Mouse (Mus musculus): ENCODE data around the gene Slc7a1. TPM values are rescaled to one million over a fixed set of nuclear protein-coding genes. Genes with fewer than 3 reads are reported as not detected.
A peak's percentile ranks its signal among the peaks of the same experiment; 100 is the strongest.

The Slc7a1 gene
- polyA plus RNA-seq (2012; rRNA removed) = 9.3 and 10.2 TPM in 2 replicates

DNA sequence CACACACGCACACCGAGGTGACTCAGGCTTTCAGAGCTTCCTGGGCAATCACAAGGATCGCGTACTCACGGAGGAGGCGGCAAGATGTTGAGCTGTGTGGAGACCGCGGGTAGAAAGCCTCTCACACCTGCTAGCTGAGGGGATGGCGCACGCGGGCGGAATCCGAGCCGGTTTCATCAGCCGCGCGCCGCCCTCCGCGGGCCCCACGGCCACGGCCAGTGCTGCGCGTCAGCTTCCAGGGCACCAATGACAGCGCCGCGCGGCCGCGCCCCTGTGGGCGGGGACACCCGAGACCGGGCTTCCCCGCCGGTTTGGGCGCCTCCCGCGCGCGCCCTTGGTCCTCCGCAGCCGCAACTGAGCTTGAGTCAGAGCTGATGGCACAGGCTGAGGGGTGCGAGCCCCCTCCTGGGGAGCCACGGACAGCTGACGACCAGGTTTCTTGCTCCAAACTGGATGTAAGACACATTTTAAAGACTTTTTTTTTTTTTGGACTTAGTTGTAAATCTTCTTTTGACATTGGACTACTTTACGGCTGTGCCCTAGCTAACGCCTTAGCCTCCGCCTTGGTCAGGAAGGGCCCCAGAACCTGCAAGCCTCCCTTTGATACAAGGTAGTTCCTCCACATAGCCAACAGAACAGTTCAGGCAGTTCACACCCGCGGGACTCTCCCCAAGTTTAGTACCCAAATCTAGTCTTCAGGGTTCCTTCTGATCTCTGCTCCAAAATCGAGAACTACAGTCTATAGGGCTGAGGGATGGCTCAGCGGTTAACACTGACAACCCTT lies at the start of gene Slc7a1:
Gene Slc7a1, minus strand, starts transcription at position 245 of the 784 bp plus-strand sequence.
- peak within 1 kb of the TSS; percentile 74 for H3K4me3 ChIP-seq (ENCODE audit: insufficient read depth, low read length)
- peaks cover 2% of the 10 kb centered on the region; the same call in 1 of the 2 replicates for H3K4me1 ChIP-seq (ENCODE audit: control insufficient read depth, insufficient read depth, low read length)
- no peak within 1 kb of the TSS for H3K27ac ChIP-seq (ENCODE audit: insufficient read depth, low read length)
- TF ChIP-seq CTCF (IDR thresholded peaks at IDR 0.05; ENCODE audit: extremely low read depth, insufficient read depth, low read length) (no peak), POLR2A (IDR thresholded peaks at IDR 0.05; ENCODE audit: extremely low read depth, insufficient read depth, low read length) (0 out of 2 replicates have a peak, but pooled peaks have one; percentile 28)

DNA sequence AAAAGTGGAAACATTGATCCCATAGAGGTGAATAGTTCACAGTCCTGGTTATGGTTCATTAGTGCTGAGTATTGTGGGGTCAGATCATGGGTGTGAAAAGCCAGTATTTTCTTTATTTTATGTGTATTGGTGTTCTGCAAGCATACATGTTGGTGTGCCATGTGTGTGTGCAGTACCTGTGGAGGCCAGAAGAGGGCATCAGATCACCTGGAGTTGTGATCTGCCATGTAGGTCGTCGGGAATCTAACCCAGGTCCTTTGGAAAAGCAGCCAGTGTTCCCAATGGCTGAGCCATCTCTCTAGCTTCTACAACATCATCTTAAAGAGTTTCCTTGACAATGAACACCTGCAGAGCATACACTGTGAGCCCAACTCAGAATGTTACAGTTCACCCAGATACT lies 45.3 kb upstream of the Slc7a1 start:
- no peaks in the 10 kb centered on the region for H3K4me1 ChIP-seq (ENCODE audit: control insufficient read depth, insufficient read depth, low read length)
- no peak overlapping the region for H3K4me3 ChIP-seq (ENCODE audit: insufficient read depth, low read length)
- no peak for TF ChIP-seq POLR2A (IDR thresholded peaks at IDR 0.05; ENCODE audit: extremely low read depth, insufficient read depth, low read length)
- 0 out of 2 replicates have a peak, but pooled peaks have one; percentile 1 for TF ChIP-seq CTCF (IDR thresholded peaks at IDR 0.05; ENCODE audit: extremely low read depth, insufficient read depth, low read length)
- H3K27ac ChIP-seq (ENCODE audit: insufficient read depth, low read length) = no peak overlapping the region

DNA sequence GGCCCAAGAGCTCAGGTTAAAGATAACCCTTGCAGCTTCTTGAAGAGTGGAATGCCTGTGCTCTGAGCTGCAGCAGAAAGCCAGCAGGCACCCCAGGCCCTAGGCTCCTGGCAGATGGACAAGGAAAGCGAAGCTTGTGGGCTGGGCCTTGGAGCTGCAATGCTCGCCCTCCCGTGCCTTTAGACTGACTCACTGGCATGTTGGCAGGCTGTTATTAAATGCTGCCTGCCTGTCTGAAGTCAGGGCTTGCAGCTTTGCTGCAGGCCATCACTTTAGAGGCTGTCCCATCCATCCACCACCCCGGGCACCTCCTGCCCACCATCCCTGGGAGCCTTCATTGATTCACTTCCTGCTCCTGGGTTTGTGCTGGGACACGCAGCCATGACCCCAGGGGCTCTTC lies 44.0 kb upstream of the Slc7a1 start:
- Histone ChIP-seq H3K27ac (ENCODE audit: insufficient read depth, low read length) (no peak overlapping the region), H3K4me3 (ENCODE audit: insufficient read depth, low read length) (no peak overlapping the region), H3K4me1 (ENCODE audit: control insufficient read depth, insufficient read depth, low read length) (no peaks in the 10 kb centered on the region)
- no peak for TF ChIP-seq POLR2A (IDR thresholded peaks at IDR 0.05; ENCODE audit: extremely low read depth, insufficient read depth, low read length)
- TF ChIP-seq CTCF (IDR thresholded peaks at IDR 0.05; ENCODE audit: extremely low read depth, insufficient read depth, low read length) = no peak

GRCm38 (mm10) chr5:148435660-148436059 lies 36.0 kb upstream of the Slc7a1 start:
- no peaks in the 10 kb centered on the region for H3K4me1 ChIP-seq (ENCODE audit: control insufficient read depth, insufficient read depth, low read length)
- TF ChIP-seq CTCF (IDR thresholded peaks at IDR 0.05; ENCODE audit: extremely low read depth, insufficient read depth, low read length) (no peak), POLR2A (IDR thresholded peaks at IDR 0.05; ENCODE audit: extremely low read depth, insufficient read depth, low read length) (no peak)
- H3K4me3 ChIP-seq (ENCODE audit: insufficient read depth, low read length) = no peak overlapping the region
- no peak overlapping the region for H3K27ac ChIP-seq (ENCODE audit: insufficient read depth, low read length)

GRCm38 (mm10) chr5:148432121-148432520 lies 32.4 kb upstream of the Slc7a1 start:
- no peak overlapping the region for H3K4me3 ChIP-seq (ENCODE audit: insufficient read depth, low read length)
- TF ChIP-seq CTCF (IDR thresholded peaks at IDR 0.05; ENCODE audit: extremely low read depth, insufficient read depth, low read length) = no peak
- no peak for TF ChIP-seq POLR2A (IDR thresholded peaks at IDR 0.05; ENCODE audit: extremely low read depth, insufficient read depth, low read length)
- H3K27ac ChIP-seq (ENCODE audit: insufficient read depth, low read length) = no peak overlapping the region

GRCm38 (mm10) chr5:148428846-148429245 lies 29.1 kb upstream of the Slc7a1 start:
- H3K27ac ChIP-seq (ENCODE audit: insufficient read depth, low read length) = no peak overlapping the region
- no peak overlapping the region for H3K4me3 ChIP-seq (ENCODE audit: insufficient read depth, low read length)
- no peaks in the 10 kb centered on the region for H3K4me1 ChIP-seq (ENCODE audit: control insufficient read depth, insufficient read depth, low read length)
- TF ChIP-seq POLR2A (IDR thresholded peaks at IDR 0.05; ENCODE audit: extremely low read depth, insufficient read depth, low read length) (no peak), CTCF (IDR thresholded peaks at IDR 0.05; ENCODE audit: extremely low read depth, insufficient read depth, low read length) (no peak)

More at GRCm38 (mm10) chr5:148432121-148432520, 32.4 kb upstream of the Slc7a1 start:
- no peaks in the 10 kb centered on the region for H3K4me1 ChIP-seq (ENCODE audit: control insufficient read depth, insufficient read depth, low read length)

- no peaks in the 10 kb centered on the region for H3K4me1 ChIP-seq (ENCODE audit: control insufficient read depth, insufficient read depth, low read length)
- TF ChIP-seq POLR2A (IDR thresholded peaks at IDR 0.05; ENCODE audit: extremely low read depth, insufficient read depth, low read length) (no peak), CTCF (IDR thresholded peaks at IDR 0.05; ENCODE audit: extremely low read depth, insufficient read depth, low read length) (no peak)
- no peak overlapping the region for H3K4me3 ChIP-seq (ENCODE audit: insufficient read depth, low read length)
- no peak overlapping the region for H3K27ac ChIP-seq (ENCODE audit: insufficient read depth, low read length)
These were observed 25.4 kb upstream of the Slc7a1 start for GRCm38 (mm10) chr5:148425136-148425535.

GRCm38 (mm10) chr5:148421326-148421725 lies 21.6 kb upstream of the Slc7a1 start:
- Histone ChIP-seq H3K27ac (ENCODE audit: insufficient read depth, low read length) (no peak overlapping the region), H3K4me1 (ENCODE audit: control insufficient read depth, insufficient read depth, low read length) (no peaks in the 10 kb centered on the region), H3K4me3 (ENCODE audit: insufficient read depth, low read length) (no peak overlapping the region)
- TF ChIP-seq POLR2A (IDR thresholded peaks at IDR 0.05; ENCODE audit: extremely low read depth, insufficient read depth, low read length) (no peak), CTCF (IDR thresholded peaks at IDR 0.05; ENCODE audit: extremely low read depth, insufficient read depth, low read length) (no peak)

DNA sequence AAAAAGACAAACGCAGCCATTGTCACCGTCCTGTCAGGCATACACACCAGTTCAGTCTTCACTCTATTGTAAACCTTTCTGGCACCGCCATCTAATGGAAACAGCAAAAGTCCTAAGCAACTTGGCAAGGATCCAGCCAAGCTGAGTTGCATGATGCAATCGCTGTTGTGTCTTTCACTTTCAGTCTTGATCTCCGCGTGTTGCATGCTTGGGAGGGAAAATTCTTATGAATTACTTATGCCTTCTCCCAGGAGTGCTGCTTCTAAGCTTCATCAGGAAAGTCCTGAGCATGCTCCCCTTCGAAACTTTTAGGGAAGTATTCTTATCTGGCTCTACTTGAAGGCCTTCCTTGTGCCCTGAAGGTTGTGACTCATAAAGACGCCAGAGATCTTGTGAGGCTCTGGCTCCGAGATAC lies 19.4 kb upstream of the Slc7a1 start:
- Histone ChIP-seq H3K27ac (ENCODE audit: insufficient read depth, low read length) (no peak overlapping the region), H3K4me1 (ENCODE audit: control insufficient read depth, insufficient read depth, low read length) (no peaks in the 10 kb centered on the region), H3K4me3 (ENCODE audit: insufficient read depth, low read length) (no peak overlapping the region)
- no peak for TF ChIP-seq POLR2A (IDR thresholded peaks at IDR 0.05; ENCODE audit: extremely low read depth, insufficient read depth, low read length)
- TF ChIP-seq CTCF (IDR thresholded peaks at IDR 0.05; ENCODE audit: extremely low read depth, insufficient read depth, low read length) = no peak

GRCm38 (mm10) chr5:148418436-148418835 lies 18.7 kb upstream of the Slc7a1 start:
- H3K4me3 ChIP-seq (ENCODE audit: insufficient read depth, low read length) = no peak overlapping the region
- H3K4me1 ChIP-seq (ENCODE audit: control insufficient read depth, insufficient read depth, low read length) = no peaks in the 10 kb centered on the region
- H3K27ac ChIP-seq (ENCODE audit: insufficient read depth, low read length) = no peak overlapping the region
- TF ChIP-seq CTCF (IDR thresholded peaks at IDR 0.05; ENCODE audit: extremely low read depth, insufficient read depth, low read length) = no peak
- TF ChIP-seq POLR2A (IDR thresholded peaks at IDR 0.05; ENCODE audit: extremely low read depth, insufficient read depth, low read length) = no peak
